Mouse (Mus musculus) layer of hippocampus, adult 2 months (tissue): Measurements from ENCODE around the gene Rpl5. TPM values are rescaled to one million over a fixed set of nuclear protein-coding genes. Genes with fewer than 3 reads are reported as not detected.
A peak's percentile ranks its signal among the peaks of the same experiment; 100 is the strongest.

ENCODE experiments used
- DNase-seq, 2 experiments: peaks; one replicate each; pipeline ENCODE4 v3.0.0; 2022; ENCODE audit warnings: low spot score in 2 of 2
- H3K27ac ChIP-seq: fragments of 200-600 bp; 2 replicates; pipeline ENCODE4 v1.8.1; 2022
- H3K4me3 ChIP-seq: fragments of 200-600 bp; 2 replicates; pipeline ENCODE4 v1.8.1; 2022; ENCODE audit warnings: mild to moderate bottlenecking
- CTCF ChIP-seq: fragments of 200-600 bp; conservative IDR thresholded peaks from 2 replicates; pipeline ENCODE4 v1.8.1; 2022; ENCODE audit warnings: antibody characterized with exemption, mild to moderate bottlenecking, moderate library complexity
- total RNA-seq, 2 experiments: library from RNA; stranded (reverse); gene quantifications; 2 replicates each; pipeline ENCODE4 v1.2.3; 2021

Gene Rpl5
- total RNA-seq, 2 experiments from 2014 or later, result 66.6 to 68.7 TPM

- H3K27ac ChIP-seq, result no peak overlapping the region
- DNase-seq, result no peak
- 0 out of 2 replicates have a peak, but pooled peaks have one; percentile 3 for TF ChIP-seq CTCF
- no peak overlapping the region for H3K4me3 ChIP-seq
These were observed 38.6 kb downstream of the Rpl5 start for GRCm38 (mm10) chr5:107938886-107939285.

GRCm38 (mm10) chr5:107939701-107940100 is 39.4 kb downstream of the Rpl5 start:
- no peak for TF ChIP-seq CTCF
- DNase-seq, result no peak
- Histone ChIP-seq H3K4me3 (no peak overlapping the region), H3K27ac (no peak overlapping the region)

GRCm38 (mm10) chr5:107941222-107941621 is 40.9 kb downstream of the Rpl5 start:
- Histone ChIP-seq H3K4me3 (no peak overlapping the region), H3K27ac (no peak overlapping the region)
- no peak for DNase-seq
- TF ChIP-seq CTCF, result no peak

GRCm38 (mm10) chr5:107942941-107943340 is 42.6 kb downstream of the Rpl5 start:
- no peak for TF ChIP-seq CTCF
- no peak for DNase-seq
- Histone ChIP-seq H3K4me3 (no peak overlapping the region), H3K27ac (no peak overlapping the region)

GRCm38 (mm10) chr5:107943526-107943925 is 43.2 kb downstream of the Rpl5 start:
- TF ChIP-seq CTCF, result no peak
- Histone ChIP-seq H3K27ac (no peak overlapping the region), H3K4me3 (no peak overlapping the region)
- DNase-seq, result no peak

- Histone ChIP-seq H3K27ac (no peak overlapping the region), H3K4me3 (no peak overlapping the region)
- no peak for TF ChIP-seq CTCF
- DNase-seq, result no peak
These were observed 46.2 kb downstream of the Rpl5 start for GRCm38 (mm10) chr5:107946475-107946874.

GRCm38 (mm10) chr5:107947548-107947947 is 47.2 kb downstream of the Rpl5 start:
- no peak overlapping the region for H3K4me3 ChIP-seq
- no peak for TF ChIP-seq CTCF
- H3K27ac ChIP-seq, result 0 out of 2 replicates have a peak overlapping the region, but pooled peaks have one; percentile 9

GRCm38 (mm10) chr5:107948899-107949298 is 48.6 kb downstream of the Rpl5 start:
- Histone ChIP-seq H3K27ac (no peak overlapping the region), H3K4me3 (no peak overlapping the region)
- no peak for DNase-seq
- TF ChIP-seq CTCF, result no peak

More at GRCm38 (mm10) chr5:107947548-107947947, 47.2 kb downstream of the Rpl5 start:
- DNase-seq, result no peak

GRCm38 (mm10) chr5:107949607-107950006 is 49.3 kb downstream of the Rpl5 start:
- Histone ChIP-seq H3K27ac (no peak overlapping the region), H3K4me3 (no peak overlapping the region)
- TF ChIP-seq CTCF, result no peak
- DNase-seq, result no peak

GRCm38 (mm10) chr5:107950643-107951042 is 50.3 kb downstream of the Rpl5 start:
- no peak for DNase-seq
- no peak for TF ChIP-seq CTCF
- Histone ChIP-seq H3K27ac (no peak overlapping the region), H3K4me3 (no peak overlapping the region)

Other genes starting within 250 kb of the Rpl5 start
- gene Gfi1, start 174.5 kb upstream of the Rpl5 start, total RNA-seq, result not detected
- gene Ube2d2b, start 70.4 kb upstream of the Rpl5 start, total RNA-seq, result not detected
- 10 to 100 TPM; 63.2 to 70.7 TPM for gene Evi5, start 25.4 kb upstream of the Rpl5 start, total RNA-seq
- 10 to 100 TPM; 36.2 to 40.0 TPM for gene Fam69a, start 86.6 kb downstream of the Rpl5 start, total RNA-seq
- 10 to 100 TPM; 54.9 to 57.3 TPM for gene Mtf2, start 165.2 kb downstream of the Rpl5 start, total RNA-seq
- 10 to 100 TPM; 22.3 to 26.3 TPM for gene Tmed5, start 232.1 kb downstream of the Rpl5 start, total RNA-seq
- 1 to 10 TPM; 1.6 to 1.8 TPM for gene Ccdc18, start 232.4 kb downstream of the Rpl5 start, total RNA-seq